Mouse (Mus musculus) kidney, postnatal 36 days (tissue): ENCODE results near the gene Rnls.

Experiments used
- DNase-seq, 2 experiments: peaks; one replicate each; pipeline ENCODE4 v3.0.0; 2021 to 2022; ENCODE audit warnings: mixed read lengths in 2 of 2

Rnls gene

GRCm38 (mm10) chr19:33178367-33178766 lies 213.7 kb downstream of the Rnls start:
- DNase-seq, result no peak

DNA sequence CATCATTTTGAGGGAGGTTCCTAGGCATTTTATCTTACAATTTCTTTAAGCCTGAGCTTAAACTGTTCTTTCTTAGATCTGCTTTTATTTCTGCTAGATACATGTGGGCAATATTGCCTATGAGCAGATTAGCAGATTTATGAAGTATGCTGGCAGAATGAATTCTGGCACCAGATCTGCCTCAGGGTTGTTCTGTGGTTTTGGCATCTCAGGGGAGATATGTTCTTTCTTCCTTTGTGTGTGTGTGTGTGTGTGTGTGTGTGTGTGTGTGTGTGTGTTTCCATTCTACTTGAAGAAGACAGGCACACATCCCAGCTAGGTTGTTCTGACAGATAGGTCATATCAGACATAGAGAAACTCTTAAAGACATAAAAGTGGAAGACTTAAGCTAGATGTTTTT lies 218.1 kb downstream of the Rnls start:
- no peak for DNase-seq

DNA sequence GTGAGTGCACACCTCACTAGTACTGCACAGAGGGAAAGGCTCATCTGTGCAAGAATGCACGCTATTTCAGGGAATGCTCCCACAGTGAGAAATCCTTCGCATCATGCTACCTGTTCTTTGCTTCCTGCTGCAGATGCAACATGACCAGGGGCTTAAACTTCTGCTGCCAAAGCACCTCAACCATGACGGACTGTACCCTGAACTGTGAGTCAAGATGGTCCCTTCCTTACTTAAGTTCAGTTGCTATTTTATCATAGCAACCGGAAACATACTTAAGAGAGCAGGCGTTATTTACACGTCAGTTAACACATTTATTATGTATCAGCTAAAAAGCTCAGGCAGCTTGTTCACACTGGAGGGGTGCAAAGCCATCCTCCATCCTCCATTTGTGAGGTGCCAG lies 222.2 kb downstream of the Rnls start:
- DNase-seq, result peak; percentile 54 to 55

- peak; percentile 24 to 26 for DNase-seq
These were observed 224.4 kb downstream of the Rnls start for GRCm38 (mm10) chr19:33167528-33168264.

GRCm38 (mm10) chr19:33164801-33165200 lies 227.3 kb downstream of the Rnls start:
- no peak for DNase-seq

- no peak for DNase-seq
These were observed 230.2 kb downstream of the Rnls start for GRCm38 (mm10) chr19:33161903-33162302.

GRCm38 (mm10) chr19:33159897-33160296 lies 232.2 kb downstream of the Rnls start:
- DNase-seq, result no peak

GRCm38 (mm10) chr19:33159192-33159591 lies 232.9 kb downstream of the Rnls start:
- no peak for DNase-seq

DNA sequence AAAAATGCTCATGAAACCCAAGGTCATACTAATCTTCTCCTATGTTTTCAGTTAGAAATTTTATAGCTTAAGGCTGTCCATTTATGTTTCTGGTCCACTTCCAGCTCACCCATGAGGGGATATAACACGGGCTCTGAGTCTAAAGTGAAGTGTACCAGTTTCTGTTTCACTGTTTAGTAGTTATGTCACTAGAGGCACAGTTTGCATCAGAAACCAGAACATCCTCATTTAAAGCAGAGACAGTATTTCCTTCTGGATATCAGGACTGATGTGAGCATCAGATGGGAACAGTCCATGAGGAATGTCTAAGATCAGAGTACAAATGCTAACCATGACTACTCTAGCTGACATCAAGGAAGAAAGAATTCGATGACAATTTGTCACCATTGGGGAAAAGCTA lies 233.9 kb downstream of the Rnls start:
- DNase-seq, result no peak

DNA sequence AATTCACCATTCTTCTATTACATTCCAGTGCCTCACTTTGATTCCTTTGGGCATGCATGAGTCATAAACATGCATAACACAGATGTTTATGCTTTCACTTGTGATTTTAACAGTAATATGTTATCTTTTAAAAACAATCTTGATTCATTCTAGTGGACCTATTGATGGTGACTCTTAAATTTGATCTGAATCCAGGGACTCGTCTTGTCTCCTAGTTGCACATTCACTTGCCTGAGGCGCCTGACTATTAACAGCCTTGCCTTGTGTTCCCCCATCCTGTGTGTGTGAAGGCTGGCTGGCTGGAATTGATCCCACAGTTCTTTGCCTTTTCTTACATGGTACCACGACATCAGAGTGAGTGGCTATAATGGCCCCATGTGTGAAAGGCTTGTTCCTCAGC lies 243.7 kb downstream of the Rnls start:
- DNase-seq, result no peak

GRCm38 (mm10) chr19:33143198-33143597 lies 248.9 kb downstream of the Rnls start:
- DNase-seq, result no peak

DNA sequence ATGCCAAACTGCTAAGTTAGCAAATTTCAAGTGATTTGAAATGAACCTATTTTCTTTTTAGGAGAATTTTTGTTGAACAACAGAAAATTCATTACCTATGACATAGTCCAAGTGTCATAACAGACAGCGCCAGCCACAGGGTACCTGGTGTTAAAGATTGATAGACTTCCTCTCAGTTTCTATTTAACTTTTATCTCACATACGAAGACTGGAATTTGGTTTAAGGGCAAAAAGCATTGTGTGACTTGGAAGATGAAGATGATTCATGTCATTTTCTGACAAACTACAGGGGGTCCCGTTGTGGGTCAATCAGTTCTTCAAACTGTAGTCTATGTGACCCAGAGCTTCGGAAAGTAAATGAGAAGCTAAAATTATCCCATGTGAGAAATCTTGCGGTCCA lies 254.8 kb downstream of the Rnls start:
- peak; percentile 17 to 49 for DNase-seq

GRCm38 (mm10) chr19:33122611-33123226 lies 269.4 kb downstream of the Rnls start:
- DNase-seq, result no peak

- no peak for DNase-seq
These were observed 272.1 kb downstream of the Rnls start for GRCm38 (mm10) chr19:33119947-33120346.

DNA sequence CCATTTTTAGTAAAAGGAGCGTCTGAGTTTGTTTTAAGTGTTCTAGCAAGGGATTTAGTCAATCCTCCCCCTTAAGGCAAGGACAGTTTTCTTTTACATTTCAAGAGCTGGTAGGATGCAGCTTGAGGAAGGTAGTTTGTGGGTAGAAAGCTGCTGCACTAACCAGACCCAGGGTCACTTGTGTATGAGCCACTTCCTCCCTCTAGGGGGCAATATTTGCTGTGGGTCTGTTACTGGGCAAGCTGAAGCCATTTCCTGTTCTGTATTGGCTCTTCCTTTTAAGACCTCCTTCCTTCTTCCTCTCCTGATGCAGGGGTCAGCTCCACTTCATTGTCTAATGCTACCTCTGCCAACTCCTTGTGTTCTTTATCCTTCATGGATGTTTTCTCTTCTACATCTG lies 273.2 kb downstream of the Rnls start:
- peak in 1 of 2 experiments; percentile 23 for DNase-seq

- no peak for DNase-seq
These were observed 277.3 kb downstream of the Rnls start for GRCm38 (mm10) chr19:33114631-33115295.

DNA sequence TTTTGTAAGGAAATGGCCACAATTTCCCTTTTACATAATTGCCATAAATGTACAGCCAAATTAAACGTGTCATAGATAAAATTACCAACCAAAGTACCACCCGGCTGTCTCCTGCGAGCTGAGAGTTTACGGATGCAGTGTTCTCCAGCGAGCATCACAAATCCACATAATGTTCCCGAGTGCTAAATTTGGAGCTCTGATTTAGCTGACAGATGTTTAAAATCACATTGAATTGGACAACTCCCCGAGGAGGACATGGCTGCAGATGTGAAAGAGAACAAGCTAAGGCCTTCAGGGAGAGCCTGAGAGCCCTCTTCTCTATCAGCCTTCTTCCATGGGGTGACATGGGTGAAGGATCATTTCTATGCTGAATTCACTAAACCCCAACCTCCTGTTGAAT lies 278.3 kb downstream of the Rnls start:
- DNase-seq, result peak in 1 of 2 experiments; percentile 26

GRCm38 (mm10) chr19:33110404-33110803 lies 281.7 kb downstream of the Rnls start:
- DNase-seq, result peak; percentile 54 to 74

DNA sequence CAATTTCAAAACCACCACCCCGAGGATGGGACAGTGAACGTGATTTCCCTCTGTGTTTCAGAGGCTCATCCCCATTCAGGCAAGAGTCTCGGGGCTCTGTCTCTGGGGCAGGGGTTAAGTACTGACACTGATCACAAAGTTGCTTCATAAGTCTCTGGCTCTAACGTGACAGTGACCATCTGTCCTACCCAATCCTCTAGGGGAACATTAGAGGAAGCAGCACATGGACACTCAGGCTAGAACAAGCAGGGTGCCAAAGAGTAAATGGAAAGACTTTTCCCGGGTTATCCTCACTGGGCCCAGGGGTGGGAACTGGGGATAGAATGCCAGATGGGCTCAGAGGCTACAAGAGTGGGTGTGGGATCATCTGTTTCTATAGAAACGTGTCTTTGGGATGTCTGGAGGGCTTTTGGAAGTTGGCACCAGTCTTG lies 282.1 kb downstream of the Rnls start:
- DNase-seq, result peak in 1 of 2 experiments; percentile 62

- DNase-seq, result no peak
These were observed 283.0 kb downstream of the Rnls start for GRCm38 (mm10) chr19:33109141-33109540.

DNA sequence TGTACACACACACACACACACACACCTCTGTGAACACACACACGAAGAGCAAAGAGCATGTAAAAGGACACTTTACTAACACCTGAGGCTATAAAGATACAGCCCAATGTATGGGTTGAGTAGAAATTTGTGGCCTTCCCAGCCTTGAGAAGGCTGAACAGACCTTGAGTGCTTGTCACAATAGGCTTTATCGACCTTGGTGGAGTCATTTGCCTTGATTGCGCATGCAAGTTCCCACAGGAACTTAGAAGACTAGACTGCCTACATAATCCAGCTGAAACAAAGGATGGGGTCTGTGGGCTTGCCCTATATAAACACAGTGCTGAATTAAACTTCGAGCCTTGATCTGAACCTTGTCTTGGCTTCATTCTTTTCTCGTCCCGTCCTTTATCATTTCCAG lies 288.2 kb downstream of the Rnls start:
- no peak for DNase-seq

DNA sequence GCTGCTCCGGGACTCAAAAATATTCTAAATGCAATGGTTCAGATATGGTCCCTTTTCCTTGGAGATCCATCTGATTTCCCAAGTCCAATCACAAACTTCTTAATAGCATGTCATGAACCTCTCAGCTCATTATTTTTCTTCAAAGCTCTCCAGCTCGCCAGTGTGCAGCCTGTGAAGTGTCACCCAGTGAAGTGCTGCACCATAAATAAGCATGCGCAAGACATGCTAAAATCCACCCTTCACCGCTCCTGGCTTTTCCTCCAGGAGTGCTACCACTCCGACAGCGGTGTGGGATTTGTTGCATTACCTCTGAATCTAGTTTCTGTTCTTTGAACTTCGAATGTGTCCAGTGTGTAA lies 289.3 kb downstream of the Rnls start:
- no peak for DNase-seq

GRCm38 (mm10) chr19:33102008-33102782 lies 289.9 kb downstream of the Rnls start:
- no peak for DNase-seq
